Mouse (Mus musculus) MEL (cell line): ENCODE measurements around the gene Gria1. TPM values are rescaled to one million over a fixed set of nuclear protein-coding genes. Genes with fewer than 3 reads are reported as not detected.

ENCODE experiments used
- DNase-seq: peaks from one replicate; pipeline ENCODE4 v3.0.0; 2011; ENCODE audit warnings: low read depth, low spot score
- H3K27ac ChIP-seq: 2 replicates; pipeline ENCODE4 v1.5.1; 2012; ENCODE audit warnings: low read depth, mild to moderate bottlenecking, control low read depth, low read length, moderate library complexity; ENCODE audit not compliant: control insufficient read depth
- H3K27me3 ChIP-seq, 2 experiments: fragments of 150-350 bp in 1 of 2; sonication (generic) in 1 of 2; 2 replicates each; pipeline ENCODE4 v1.6.1; 2012; ENCODE audit warnings: low read length in 2 of 2, mild to moderate bottlenecking in 2 of 2, improper control_type of control experiment in 1 of 2, moderate library complexity in 1 of 2; ENCODE audit not compliant: insufficient read depth in 2 of 2, control insufficient read depth in 1 of 2
- H3K36me3 ChIP-seq, 2 experiments: 2 replicates each; pipeline ENCODE4 v1.6.1; 2012 to 2014; ENCODE audit warnings: low read length in 2 of 2, improper control_type of control experiment in 1 of 2, inconsistent platforms in 1 of 2, mild to moderate bottlenecking in 1 of 2; ENCODE audit not compliant: insufficient read depth in 2 of 2, control insufficient read depth in 1 of 2
- H3K4me1 ChIP-seq, 2 experiments: fragments of 150-350 bp in 1 of 2; sonication (generic) in 1 of 2; 2 replicates each; pipeline ENCODE4 v1.6.1; 2012; ENCODE audit warnings: low read length in 2 of 2, improper control_type of control experiment in 1 of 2, mild to moderate bottlenecking in 1 of 2; ENCODE audit not compliant: insufficient read depth in 2 of 2, control insufficient read depth in 1 of 2
- H3K4me3 ChIP-seq, 2 experiments: fragments of 150-350 bp in 1 of 2; sonication (generic) in 1 of 2; 2 replicates each; pipeline ENCODE4 v1.5.1; 2012; ENCODE audit warnings: low read depth in 2 of 2, low read length in 2 of 2, mild to moderate bottlenecking in 2 of 2, moderate library complexity in 2 of 2, control low read depth in 1 of 2, improper control_type of control experiment in 1 of 2; ENCODE audit not compliant: control insufficient read depth in 1 of 2, insufficient read depth in 1 of 2
- H3K79me2 ChIP-seq: 2 replicates; pipeline ENCODE4 v1.6.1; 2012; ENCODE audit warnings: mild to moderate bottlenecking, low read length, moderate library complexity; ENCODE audit not compliant: control insufficient read depth, poor library complexity, insufficient read depth
- H3K9ac ChIP-seq: 2 replicates; pipeline ENCODE4 v1.6.1; 2012; ENCODE audit warnings: low read depth, mild to moderate bottlenecking, control low read depth, low read length, moderate library complexity; ENCODE audit not compliant: control insufficient read depth, poor library complexity, severe bottlenecking
- H3K9me3 ChIP-seq: fragments of 150-350 bp; sonication (generic); replicated peaks from 2 replicates; pipeline ENCODE4 v1.6.1; 2012; ENCODE audit warnings: mild to moderate bottlenecking, low read length, improper control_type of control experiment, moderate library complexity; ENCODE audit not compliant: insufficient read depth
- BHLHE40 ChIP-seq: IDR thresholded peaks from 2 replicates; pipeline ENCODE4 v1.6.1; 2012; ENCODE audit warnings: low read depth, mild to moderate bottlenecking, inconsistent platforms, low read length, improper control_type of control experiment, borderline replicate concordance
- CHD1 ChIP-seq: IDR thresholded peaks from 2 replicates; pipeline ENCODE4 v1.6.1; 2012; ENCODE audit warnings: low read depth, mild to moderate bottlenecking, inconsistent platforms, low read length, improper control_type of control experiment
- ELF1 ChIP-seq: IDR thresholded peaks from 2 replicates; pipeline ENCODE4 v1.6.1; 2014; ENCODE audit warnings: low read depth, mild to moderate bottlenecking, inconsistent platforms, low read length, improper control_type of control experiment, moderate library complexity
- EP300 ChIP-seq, 2 experiments: IDR thresholded peaks; 2 replicates each; pipeline ENCODE4 v1.6.1; 2011; ENCODE audit warnings: improper control_type of control experiment in 2 of 2, low read length in 2 of 2, low read depth in 1 of 2, mild to moderate bottlenecking in 1 of 2
- ETS1 ChIP-seq: IDR thresholded peaks from 2 replicates; pipeline ENCODE4 v1.6.1; 2012; ENCODE audit warnings: low read depth, mild to moderate bottlenecking, inconsistent platforms, low read length, improper control_type of control experiment, moderate library complexity
- GABPA ChIP-seq: IDR thresholded peaks from 2 replicates; pipeline ENCODE4 v1.6.1; 2012; ENCODE audit warnings: low read depth, mild to moderate bottlenecking, inconsistent platforms, low read length, improper control_type of control experiment, moderate library complexity
- GATA1 ChIP-seq: IDR thresholded peaks from 2 replicates; pipeline ENCODE4 v1.6.1; 2011; ENCODE audit warnings: low read depth, low read length, improper control_type of control experiment
- JUND ChIP-seq: IDR thresholded peaks from 2 replicates; pipeline ENCODE4 v1.6.1; 2011; ENCODE audit warnings: low read depth, mild to moderate bottlenecking, improper control_type of control experiment, low read length
- KAT2A ChIP-seq: conservative IDR thresholded peaks from 2 replicates; pipeline ENCODE4 v1.6.1; 2012; ENCODE audit warnings: low read depth, low read length, improper control_type of control experiment, inconsistent platforms
- MAX ChIP-seq: IDR thresholded peaks from 2 replicates; pipeline ENCODE4 v1.6.1; 2011; ENCODE audit warnings: low read length, improper control_type of control experiment
- MAZ ChIP-seq: IDR thresholded peaks from 2 replicates; pipeline ENCODE4 v1.6.1; 2012; ENCODE audit warnings: low read depth, mild to moderate bottlenecking, inconsistent platforms, low read length, improper control_type of control experiment
- MXI1 ChIP-seq: IDR thresholded peaks from 2 replicates; pipeline ENCODE4 v1.6.1; 2011; ENCODE audit warnings: mild to moderate bottlenecking, low read depth, low read length, improper control_type of control experiment
- MYB ChIP-seq: IDR thresholded peaks from 2 replicates; pipeline ENCODE4 v1.6.1; 2011; ENCODE audit warnings: mild to moderate bottlenecking, low read depth, low read length, improper control_type of control experiment
- POLR2A ChIP-seq, 2 experiments: IDR thresholded peaks; 2 replicates each; pipeline ENCODE4 v1.6.1; 2011 to 2012; ENCODE audit warnings: low read length in 2 of 2, mild to moderate bottlenecking in 2 of 2, control low read depth in 1 of 2, improper control_type of control experiment in 1 of 2, low read depth in 1 of 2, moderate library complexity in 1 of 2; ENCODE audit not compliant: control insufficient read depth in 1 of 2, insufficient read depth in 1 of 2, poor library complexity in 1 of 2
- POLR2AphosphoS2 ChIP-seq: IDR thresholded peaks from 2 replicates; pipeline ENCODE4 v1.6.1; 2011; ENCODE audit warnings: low read length, improper control_type of control experiment
- POLR2AphosphoS5 ChIP-seq: IDR thresholded peaks from 2 replicates; pipeline ENCODE4 v1.6.1; 2012; ENCODE audit warnings: low read depth, borderline replicate concordance, mild to moderate bottlenecking, inconsistent platforms, low read length, moderate library complexity, mixed read lengths
- RAD21 ChIP-seq: IDR thresholded peaks from 2 replicates; pipeline ENCODE4 v1.6.1; 2011; ENCODE audit warnings: mild to moderate bottlenecking, low read depth, low read length, improper control_type of control experiment
- SIN3A ChIP-seq: IDR thresholded peaks from 2 replicates; pipeline ENCODE4 v1.6.1; 2012; ENCODE audit warnings: low read length, improper control_type of control experiment, inconsistent platforms
- TBP ChIP-seq: IDR thresholded peaks from 2 replicates; pipeline ENCODE4 v1.8.0; 2011; ENCODE audit warnings: low read depth, low read length, improper control_type of control experiment
- UBTF ChIP-seq: IDR thresholded peaks from 2 replicates; pipeline ENCODE4 v1.6.1; 2012; ENCODE audit warnings: low read depth, mild to moderate bottlenecking, inconsistent platforms, low read length, improper control_type of control experiment, moderate library complexity, borderline replicate concordance; ENCODE audit not compliant: insufficient read depth
- USF1 ChIP-seq: IDR thresholded peaks from 2 replicates; pipeline ENCODE4 v1.6.1; 2014; ENCODE audit warnings: low read depth, mild to moderate bottlenecking, inconsistent platforms, low read length, improper control_type of control experiment, moderate library complexity
- ZC3H11A ChIP-seq: IDR thresholded peaks from 2 replicates; pipeline ENCODE4 v1.6.1; 2012; ENCODE audit warnings: low read depth, mild to moderate bottlenecking, inconsistent platforms, low read length, improper control_type of control experiment
- ZKSCAN1 ChIP-seq: IDR thresholded peaks from 2 replicates; pipeline ENCODE4 v1.6.1; 2012; ENCODE audit warnings: low read depth, mild to moderate bottlenecking, inconsistent platforms, low read length, improper control_type of control experiment, moderate library complexity
- ZNF384 ChIP-seq: IDR thresholded peaks from 2 replicates; pipeline ENCODE4 v1.6.1; 2012; ENCODE audit warnings: low read depth, mild to moderate bottlenecking, inconsistent platforms, low read length, improper control_type of control experiment
- polyA plus RNA-seq, 2 experiments: library from polyadenylated mRNA; stranded (reverse) in 1 of 2; unstranded in 1 of 2; fragments of >175 nt in 1 of 2; fragments of >200 nt in 1 of 2; gene quantifications; 2 replicates each; pipeline versions ENCODE4 v1.2.1 to v1.2.4; 2012; ENCODE audit warnings: low replicate concordance in 2 of 2, low read depth in 1 of 2; ENCODE audit not compliant: insufficient read length in 2 of 2, insufficient read depth in 1 of 2, missing spikeins in 1 of 2
- total RNA-seq: library from RNA; depleted of rRNA; stranded (reverse); fragments of 300-350 nt; gene quantifications from 2 replicates; pipeline ENCODE4 v1.2.3, GENCODE M21; 2012

Gene Gria1
- total and polyA plus RNA-seq, 3 experiments = not detected

- no peak overlapping the region for H3K27ac ChIP-seq
- TF ChIP-seq USF1 (no peak), CHD1 (no peak), KAT2A (no peak), POLR2A (IDR thresholded peaks at IDR 0.05; ENCODE audit: control insufficient read depth in 1 of 2, insufficient read depth in 1 of 2, low read depth in 1 of 2, low read length in 2 of 2, poor library complexity in 1 of 2) (no peak), GABPA (no peak), POLR2AphosphoS2 (no peak), EP300 (IDR thresholded peaks at IDR 0.05; ENCODE audit: low read depth in 1 of 2, low read length in 2 of 2) (no peak), SIN3A (no peak), GATA1 (no peak), ELF1 (no peak), MAX (no peak), POLR2AphosphoS5 (no peak), RAD21 (no peak), ZKSCAN1 (no peak)
- TF ChIP-seq, all 39 proteins: peak for 0
- no peak for DNase-seq
- Histone ChIP-seq H3K27me3 (no peaks in the 10 kb centered on the region), H3K36me3 (no peaks in the 10 kb centered on the region), H3K9me3 (no peaks in the 10 kb centered on the region), H3K79me2 (no peaks in the 10 kb centered on the region), H3K4me3 (no peak overlapping the region), H3K9ac (no peak overlapping the region), H3K4me1 (no peaks in the 10 kb centered on the region)
These were observed 263.5 kb downstream of the Gria1 start for GRCm38 (mm10) chr11:57274687-57275086.

GRCm38 (mm10) chr11:57278056-57278455 is 266.9 kb downstream of the Gria1 start:
- Histone ChIP-seq H3K4me1 (no peaks in the 10 kb centered on the region), H3K36me3 (no peaks in the 10 kb centered on the region), H3K9ac (no peak overlapping the region), H3K27ac (no peak overlapping the region), H3K4me3 (no peak overlapping the region), H3K27me3 (no peaks in the 10 kb centered on the region), H3K9me3 (no peaks in the 10 kb centered on the region), H3K79me2 (no peaks in the 10 kb centered on the region)
- TF ChIP-seq USF1 = no peak
- TF ChIP-seq MYB = no peak
- TF ChIP-seq BHLHE40 = no peak
- TF ChIP-seq TBP = no peak
- no peak for TF ChIP-seq JUND
- TF ChIP-seq ZKSCAN1 = no peak
- DNase-seq = no peak

- DNase-seq = no peak
- no peak overlapping the region for H3K4me3 ChIP-seq
- TF ChIP-seq ZNF384 = no peak
- TF ChIP-seq EP300 (IDR thresholded peaks at IDR 0.05; ENCODE audit: low read depth in 1 of 2, low read length in 2 of 2) = no peak
- no peak for TF ChIP-seq ZKSCAN1
- no peak for TF ChIP-seq ZC3H11A
- no peak for TF ChIP-seq MXI1
- TF ChIP-seq ETS1 = no peak
- TF ChIP-seq KAT2A = no peak
- no peak for TF ChIP-seq MAZ
- no peak for TF ChIP-seq GABPA
- no peak for TF ChIP-seq UBTF
- TF ChIP-seq SIN3A = no peak
- TF ChIP-seq, all 39 proteins: peak for 0
- Histone ChIP-seq H3K4me1 (no peaks in the 10 kb centered on the region), H3K9me3 (no peaks in the 10 kb centered on the region), H3K36me3 (no peaks in the 10 kb centered on the region), H3K9ac (no peak overlapping the region), H3K27ac (no peak overlapping the region), H3K79me2 (no peaks in the 10 kb centered on the region), H3K27me3 (no peaks in the 10 kb centered on the region)
These were observed 274.9 kb downstream of the Gria1 start for GRCm38 (mm10) chr11:57286119-57286518.
